Mouse (Mus musculus) activated CD4-positive, CD25-positive, alpha-beta regulatory T cell, adult 4 months (primary cell): ENCODE measurements around the gene Stpg3. TPM values are rescaled to one million over a fixed set of nuclear protein-coding genes. Genes with fewer than 3 reads are reported as not detected.
A peak's percentile ranks its signal among the peaks of the same experiment; 100 is the strongest.

ENCODE experiments used
- ATAC-seq: one replicate; pipeline ENCODE4 v1.8.0; 2017
- polyA plus RNA-seq, 2 experiments: library from polyadenylated mRNA; unstranded; fragments of 100-300 nt; shearing (Covaris generic); gene quantifications; one replicate each; pipeline ENCODE4 v1.2.1; 2017

Gene Stpg3
- polyA plus RNA-seq, 2 experiments from 2014 or later = not detected

DNA sequence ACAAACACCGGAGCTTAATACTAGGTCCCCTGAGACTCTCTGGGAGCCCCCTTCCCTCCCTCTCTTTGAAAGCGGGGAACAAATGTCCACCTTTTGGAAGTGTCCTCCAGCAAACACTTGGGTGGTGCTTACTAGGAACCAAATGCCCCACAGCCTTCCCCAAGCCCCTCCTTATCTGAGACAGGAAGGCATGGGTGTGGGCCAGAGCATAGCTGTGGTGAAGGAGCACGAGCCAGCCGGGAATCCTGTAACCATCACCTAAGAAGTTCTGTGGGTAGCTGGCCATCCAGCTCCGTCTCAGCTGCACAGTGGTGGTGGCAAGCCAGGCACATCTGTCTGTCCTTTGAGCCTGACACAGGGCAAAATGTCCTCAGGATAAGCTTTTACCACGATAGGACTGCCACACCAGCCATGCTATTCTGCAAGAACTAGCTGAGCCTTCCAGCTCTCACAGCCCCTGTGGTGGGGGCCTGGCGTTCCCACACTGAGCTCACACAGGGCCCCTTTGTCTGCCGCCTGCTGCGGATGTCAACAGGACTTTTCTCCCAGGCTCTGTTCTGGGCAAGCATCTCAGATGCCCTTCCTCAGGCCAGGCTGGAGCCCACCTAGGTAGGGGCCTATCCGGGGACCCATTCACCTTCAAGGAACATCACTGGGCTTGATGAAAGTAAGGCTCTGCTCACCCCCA is 36.0 kb downstream of the Stpg3 start:
- ATAC-seq = no peak

DNA sequence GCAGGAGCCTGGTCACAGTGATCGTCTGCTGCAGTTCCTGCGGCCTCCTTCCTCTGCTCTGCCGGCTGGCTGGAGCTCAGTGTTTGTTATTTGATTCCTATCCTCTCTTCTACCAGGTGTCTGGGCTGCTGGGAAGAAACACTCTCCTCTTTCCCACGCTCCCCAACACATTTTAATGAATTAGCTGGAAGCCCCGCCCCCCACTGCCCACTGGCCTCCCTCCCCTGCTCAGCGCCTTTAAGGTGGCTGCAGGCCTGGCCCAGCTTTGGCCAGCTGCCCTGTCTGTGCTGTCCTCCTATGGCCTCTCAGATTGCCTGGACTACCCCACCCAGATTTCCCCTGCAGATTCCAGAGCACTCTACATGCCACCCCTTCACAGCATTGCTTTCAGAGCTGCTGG is 36.8 kb downstream of the Stpg3 start:
- no peak for ATAC-seq

DNA sequence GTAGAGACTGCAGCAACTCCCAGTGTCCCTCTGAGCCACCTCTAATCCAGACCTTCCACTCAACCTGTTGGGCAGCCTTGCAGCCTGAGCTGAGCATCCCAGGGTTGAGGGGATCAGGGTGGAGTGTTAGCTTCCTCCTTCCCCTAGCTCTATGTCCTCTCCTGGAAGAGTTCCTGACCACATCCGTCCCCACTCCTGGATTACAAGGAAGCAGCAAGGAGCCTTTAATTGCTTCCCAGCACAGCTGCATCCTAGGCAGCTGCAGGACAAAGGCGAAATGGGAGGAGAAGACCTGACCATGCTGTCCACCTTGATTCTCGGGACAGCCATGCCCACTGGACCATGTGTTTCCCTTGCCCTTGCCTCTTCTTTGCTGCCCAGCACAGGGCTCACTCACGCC is 37.4 kb downstream of the Stpg3 start:
- ATAC-seq = no peak

DNA sequence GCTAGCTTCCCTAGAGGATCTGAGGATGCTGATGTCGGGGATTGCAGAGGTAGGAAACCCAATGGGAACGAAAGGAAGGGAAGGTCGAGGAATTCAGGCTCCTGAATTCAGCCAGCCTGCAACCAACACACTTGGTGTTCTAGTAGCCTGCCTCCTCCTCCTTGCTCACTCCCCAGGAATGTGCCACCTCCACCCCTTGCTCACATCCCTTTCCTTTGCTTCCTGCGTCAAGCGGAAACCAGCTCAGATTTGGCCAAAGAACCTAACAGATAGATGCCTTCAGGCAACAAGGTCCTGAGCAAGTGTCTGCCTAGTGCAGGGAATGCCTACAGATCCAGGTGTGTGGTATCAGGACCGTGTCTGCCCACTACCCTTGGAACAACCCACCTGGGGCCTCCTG is 37.9 kb downstream of the Stpg3 start:
- ATAC-seq = no peak

DNA sequence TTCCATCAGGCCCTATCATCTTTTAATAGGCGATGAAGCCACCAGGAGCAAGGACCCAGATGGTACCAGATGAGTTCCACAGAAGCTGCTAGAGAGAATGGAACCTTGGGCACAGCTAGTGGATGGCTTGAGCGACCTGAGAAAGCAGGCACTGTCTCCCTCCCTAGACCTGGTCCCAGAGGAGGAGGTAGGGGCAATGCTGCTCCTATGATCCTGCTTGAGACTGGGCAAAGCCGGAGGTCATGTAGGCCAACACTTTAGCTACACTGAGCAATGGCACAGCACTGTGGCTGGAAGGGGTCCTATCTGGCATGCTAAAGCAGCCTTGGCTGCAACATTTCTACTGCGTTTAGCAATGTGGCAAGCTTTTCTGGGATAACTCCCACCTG is 38.8 kb downstream of the Stpg3 start:
- no peak for ATAC-seq

DNA sequence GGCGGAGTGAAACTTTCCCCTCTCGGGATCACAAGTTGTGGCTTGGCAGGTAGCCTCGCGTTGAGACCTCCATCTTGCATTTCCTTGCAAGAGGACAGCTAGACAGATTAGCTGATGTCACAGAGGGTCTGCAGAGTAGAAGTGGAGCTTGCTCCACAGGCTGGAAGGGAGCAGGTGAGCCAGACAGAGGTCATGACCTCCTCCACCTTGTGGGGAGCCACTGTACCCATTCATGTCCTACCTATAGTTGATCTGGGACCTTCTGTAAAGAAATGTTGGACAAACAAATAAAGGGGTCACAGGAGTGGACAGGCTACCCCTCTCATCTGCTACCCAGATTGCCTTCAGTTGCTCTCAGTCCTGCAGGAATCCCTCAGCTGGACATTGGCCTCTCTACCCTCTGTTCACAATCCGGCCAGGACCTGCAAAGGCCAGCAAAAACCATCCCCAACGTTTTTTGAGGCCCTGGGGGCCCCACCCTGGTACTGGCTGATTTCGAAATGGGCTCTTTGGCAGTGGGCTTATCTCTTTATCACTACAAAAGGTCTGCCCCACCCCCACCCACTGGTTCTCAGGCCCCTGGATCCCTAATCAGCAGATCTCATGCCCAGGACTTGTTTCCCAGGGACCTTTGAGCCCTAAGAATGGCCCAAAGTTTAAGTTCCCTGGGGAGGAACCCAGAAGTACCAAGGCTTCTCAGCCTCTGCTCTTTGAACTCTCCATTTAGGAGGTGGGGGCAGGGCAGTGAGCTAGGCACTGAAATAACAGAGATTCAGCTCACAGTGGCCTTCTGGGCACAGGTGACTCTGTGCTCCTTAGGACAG is 39.4 kb downstream of the Stpg3 start:
- ATAC-seq = no peak

DNA sequence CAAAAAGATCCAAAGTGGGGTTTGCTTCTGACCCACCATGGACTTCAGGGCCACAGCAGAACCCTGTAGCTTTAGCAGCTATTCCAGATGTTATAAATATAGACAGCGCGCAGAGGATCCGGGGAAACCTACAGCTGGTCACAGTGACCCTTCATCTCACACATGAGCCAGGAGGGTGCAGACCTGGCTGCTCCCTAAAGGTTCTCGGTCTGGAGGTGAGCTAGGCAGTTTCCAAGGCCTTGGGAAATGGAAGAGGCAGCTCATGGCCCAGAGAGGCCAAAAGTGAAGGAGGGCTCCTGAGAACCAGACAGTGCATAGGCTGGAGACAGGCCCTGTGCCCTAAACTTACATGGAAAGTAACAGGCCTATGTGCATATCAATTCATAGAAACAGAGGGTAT is 40.6 kb downstream of the Stpg3 start:
- no peak for ATAC-seq

DNA sequence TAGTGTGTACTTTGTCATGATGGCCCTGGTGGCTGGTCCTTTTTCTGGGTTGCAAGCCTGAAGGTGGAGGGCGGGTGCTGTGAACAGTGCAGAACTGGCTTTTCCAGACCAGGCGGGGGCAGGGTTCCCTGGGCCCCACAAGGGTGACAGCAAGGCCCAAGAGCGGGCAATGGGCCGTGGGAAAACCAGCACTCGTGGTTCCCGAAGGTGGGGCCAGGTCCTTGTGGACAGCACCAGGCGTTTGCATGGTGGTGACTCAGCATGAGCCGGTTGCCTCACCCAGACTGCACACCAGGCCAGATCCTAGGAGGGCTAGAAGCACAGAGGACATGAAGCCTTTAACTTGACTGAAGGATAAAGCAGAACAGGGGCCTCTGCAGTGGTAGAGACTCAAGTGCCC is 41.8 kb downstream of the Stpg3 start:
- ATAC-seq = no peak

DNA sequence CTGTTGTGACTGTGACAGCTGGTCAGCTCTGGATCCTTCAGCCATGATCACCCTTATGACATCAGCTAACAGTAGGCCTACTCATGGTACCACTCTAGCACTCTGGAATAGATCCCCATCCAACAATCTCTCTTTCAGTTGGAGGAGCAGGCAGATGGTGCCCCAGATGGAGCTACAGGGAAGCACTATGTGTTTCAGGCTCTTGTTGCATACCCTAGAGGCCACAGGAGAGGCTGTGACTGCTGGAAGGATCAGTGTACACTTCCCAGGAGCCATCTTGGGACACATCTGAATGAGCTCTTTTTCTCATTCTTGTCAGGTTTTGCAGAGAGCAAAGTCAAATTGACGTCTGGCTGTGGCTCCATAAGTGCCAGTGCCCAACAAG is 42.7 kb downstream of the Stpg3 start:
- ATAC-seq = no peak

DNA sequence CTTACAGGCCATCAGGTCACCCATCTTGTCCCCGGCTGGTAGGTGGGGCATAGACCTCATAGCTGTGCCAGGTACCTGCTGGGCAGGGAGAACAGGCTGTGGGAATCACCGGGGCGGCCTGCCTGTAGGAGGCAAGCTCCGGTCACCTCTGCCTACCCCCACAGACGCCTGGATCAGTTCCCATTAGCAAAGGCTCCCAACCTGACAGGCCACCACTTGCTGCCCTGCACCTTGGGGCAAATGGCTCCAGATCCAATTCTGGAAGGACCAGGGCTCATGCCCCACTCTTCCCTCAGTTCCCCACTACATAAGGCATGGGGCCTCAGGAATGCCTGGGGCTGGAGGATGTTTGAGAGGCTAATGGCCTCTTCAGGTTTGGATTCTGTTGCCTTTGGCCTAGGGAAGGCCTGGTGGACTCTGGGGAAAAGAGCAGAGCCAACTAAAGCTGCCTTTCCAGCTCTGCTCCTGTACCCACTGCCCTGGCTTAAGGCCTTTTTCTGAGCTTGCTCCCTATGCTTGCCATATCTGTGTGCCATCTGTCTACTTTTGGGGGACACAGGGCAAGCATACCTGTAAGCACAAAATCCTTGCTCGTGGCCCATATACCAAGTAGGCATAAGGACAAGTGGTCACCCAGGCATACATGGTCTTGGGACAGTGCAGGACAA is 43.2 kb downstream of the Stpg3 start:
- ATAC-seq = no peak

DNA sequence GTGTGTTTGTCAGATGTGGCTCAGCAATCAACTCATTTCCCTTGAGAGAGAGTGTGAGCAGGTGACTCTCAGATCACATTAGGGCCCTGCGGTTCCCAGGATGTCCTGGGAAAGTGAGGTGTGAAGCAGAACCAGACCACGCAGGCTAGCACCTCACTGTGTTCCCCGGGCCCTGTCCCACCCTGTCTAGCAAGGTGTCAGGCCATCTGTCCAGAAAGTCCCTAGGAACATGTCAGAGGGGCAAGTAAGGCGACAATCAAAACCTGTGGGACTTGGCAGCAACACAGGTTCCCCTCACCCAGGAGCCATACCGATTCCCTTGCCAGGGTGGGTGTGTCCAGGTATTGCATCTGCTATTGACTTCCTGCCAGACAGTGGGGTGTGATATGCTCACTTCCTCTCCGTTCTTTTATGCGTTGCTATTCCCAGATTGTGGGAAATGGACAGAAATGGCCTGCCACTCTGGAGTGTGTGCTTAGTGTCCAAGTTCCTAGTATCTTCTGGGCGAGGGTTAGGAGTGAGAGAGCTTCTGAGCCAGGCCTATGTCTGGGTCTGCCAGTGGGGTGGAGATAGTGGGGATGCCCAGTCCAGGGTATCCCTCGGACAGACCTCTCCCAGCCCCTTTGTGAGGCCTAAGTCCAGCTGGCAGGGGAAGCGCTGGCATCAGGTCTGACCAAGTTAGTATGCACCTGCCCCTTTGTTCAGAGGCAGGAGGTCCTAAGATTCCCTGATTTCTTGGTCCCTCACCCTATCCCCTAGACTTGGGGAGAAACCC is 43.9 kb downstream of the Stpg3 start:
- peak; percentile 56 for ATAC-seq

DNA sequence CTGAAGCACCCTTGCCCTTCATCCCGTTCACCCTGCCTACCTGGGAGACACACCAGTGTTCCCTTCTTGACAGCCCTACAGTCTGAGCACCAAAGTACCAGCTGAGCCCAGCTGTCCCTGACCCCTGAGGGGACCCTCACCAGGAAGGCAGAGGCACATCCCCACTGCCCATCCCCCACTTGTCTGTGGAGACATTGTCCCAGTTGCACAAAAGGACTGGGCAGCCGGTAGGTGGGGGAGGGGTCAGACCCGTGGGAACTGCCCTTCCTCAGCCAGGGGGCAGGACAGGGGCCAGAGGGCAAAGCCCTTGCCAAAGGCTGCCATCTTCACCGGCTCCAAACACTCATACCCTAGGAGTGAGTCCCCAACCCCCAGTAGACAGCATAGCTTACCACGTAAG is 44.7 kb downstream of the Stpg3 start:
- no peak for ATAC-seq

DNA sequence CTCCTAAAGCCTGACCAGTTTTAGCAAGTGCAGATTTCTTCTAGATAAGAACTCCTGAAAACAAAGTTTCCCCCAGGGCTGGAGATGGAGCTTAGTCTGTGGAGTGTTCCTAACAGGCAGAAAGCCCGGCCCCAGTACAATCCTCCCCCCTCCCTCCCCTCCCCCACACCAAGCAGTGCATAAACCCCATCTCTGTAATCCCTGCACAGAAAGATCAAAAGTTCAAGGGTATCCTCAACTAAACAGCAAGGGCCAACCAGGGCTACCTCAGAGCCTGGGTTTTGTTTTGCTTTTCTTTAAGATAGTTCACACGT is 45.8 kb downstream of the Stpg3 start:
- ATAC-seq = no peak

DNA sequence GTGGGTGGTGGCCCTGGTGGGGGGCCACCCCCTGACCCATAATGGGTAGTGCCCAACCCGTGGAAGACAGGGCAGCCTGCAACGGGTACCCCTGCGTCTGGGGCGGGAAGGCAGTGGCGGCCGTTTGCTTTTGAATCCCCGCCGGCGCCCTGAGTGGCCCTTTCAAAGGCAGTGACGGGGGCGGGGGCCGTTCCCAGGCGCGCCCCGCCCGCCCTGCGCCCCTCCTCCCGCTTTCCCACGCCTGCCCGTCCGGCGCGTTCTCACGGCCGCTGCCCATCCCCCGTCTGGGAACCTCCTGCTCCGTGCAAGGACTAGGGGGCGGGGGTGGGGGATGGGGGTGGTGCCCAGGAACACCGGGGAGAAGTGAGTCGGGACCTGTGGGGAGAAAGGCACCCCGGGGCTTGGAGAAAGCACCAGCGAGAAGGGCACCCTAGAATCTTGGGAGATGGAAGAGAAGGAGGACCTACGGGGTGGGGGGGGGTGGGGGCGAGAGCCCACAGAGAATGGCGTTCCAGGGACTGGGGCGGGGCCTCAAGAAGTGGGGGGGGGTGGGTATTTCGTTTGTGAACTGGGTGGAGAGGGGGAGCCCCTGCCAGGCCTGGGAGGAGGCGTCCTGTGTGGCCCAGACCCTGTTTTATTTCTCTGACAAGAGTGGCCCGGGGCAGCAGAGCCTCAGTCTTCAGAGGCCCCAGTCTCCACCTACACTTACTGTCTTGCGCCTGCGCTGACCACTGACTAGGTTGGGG is 46.3 kb downstream of the Stpg3 start:
- ATAC-seq = no peak

DNA sequence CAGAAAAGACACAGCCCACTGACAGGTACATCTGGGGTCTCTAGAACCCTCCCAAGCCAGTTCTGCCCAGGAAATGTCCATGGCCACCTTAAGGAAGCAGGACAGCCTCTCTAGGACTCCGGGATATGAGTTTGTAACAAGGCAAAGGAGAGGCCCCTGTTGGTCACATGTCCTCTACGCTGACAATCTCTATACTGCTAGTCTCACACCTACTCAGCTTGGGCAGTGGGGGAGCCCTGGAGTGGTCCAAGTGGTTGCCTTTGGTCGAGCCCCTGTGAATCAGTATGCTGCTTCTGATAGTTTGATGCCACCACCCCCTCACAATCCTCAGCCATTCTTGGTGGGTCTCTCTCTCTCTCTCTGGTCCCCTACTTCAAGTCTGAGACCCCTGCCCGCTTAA is 47.0 kb downstream of the Stpg3 start:
- ATAC-seq = no peak

Other genes with a start within 250 kb of the Stpg3 start
- gene Mrpl41, start 239.5 kb downstream of the Stpg3 start, polyA plus RNA-seq = 100 to 1,000 TPM; 102 to 124 TPM
- 10 to 100 TPM; 49.3 to 51.3 TPM for gene Pnpla7, start 238.6 kb downstream of the Stpg3 start, polyA plus RNA-seq
- gene Nsmf, start 160.3 kb downstream of the Stpg3 start, polyA plus RNA-seq = 10 to 100 TPM; 11.1 to 11.2 TPM
- gene Entpd8, start 134.3 kb downstream of the Stpg3 start, polyA plus RNA-seq = not detected
- gene Noxa1, start 119.5 kb downstream of the Stpg3 start, polyA plus RNA-seq = 1 to 10 TPM; 1.6 to 1.9 TPM
- gene Nrarp, start 33.9 kb downstream of the Stpg3 start, polyA plus RNA-seq = 1 to 10 TPM in 1 of 2 experiments, under 1 TPM in 1; 0.61 to 1.2 TPM
- gene Tor4a, start 17.8 kb downstream of the Stpg3 start, polyA plus RNA-seq = 10 to 100 TPM; 51.4 to 89.5 TPM
- 10 to 100 TPM; 41.1 to 49.1 TPM for gene Nelfb, start 3.1 kb downstream of the Stpg3 start, polyA plus RNA-seq
- gene Fam166a, start 4.1 kb upstream of the Stpg3 start, polyA plus RNA-seq = not detected
- 100 to 1,000 TPM; 110 to 150 TPM for gene Tubb4b, start 10.1 kb upstream of the Stpg3 start, polyA plus RNA-seq
- gene Slc34a3, start 19.7 kb upstream of the Stpg3 start, polyA plus RNA-seq = not detected
- gene Rnf224, start 22.1 kb upstream of the Stpg3 start, polyA plus RNA-seq = not detected
- under 1 TPM in 1 of 2 experiments, not detected in 1; 0.58 TPM for gene Rnf208, start 27.6 kb upstream of the Stpg3 start, polyA plus RNA-seq
- gene Cysrt1, start 27.8 kb upstream of the Stpg3 start, polyA plus RNA-seq = not detected
- gene AL732309.1, start 32.2 kb upstream of the Stpg3 start, polyA plus RNA-seq = 1 to 10 TPM; 3.6 to 4.2 TPM
- gene Tmem203, start 40.8 kb upstream of the Stpg3 start, polyA plus RNA-seq = 10 to 100 TPM; 10.8 to 13.0 TPM
- 10 to 100 TPM in 1 of 2 experiments, 1 to 10 TPM in 1; 5.5 to 12.4 TPM for gene Tprn, start 48.0 kb upstream of the Stpg3 start, polyA plus RNA-seq
- gene Ssna1, start 57.8 kb upstream of the Stpg3 start, polyA plus RNA-seq = 100 to 1,000 TPM; 127 to 134 TPM
- 10 to 100 TPM; 24.8 to 39.3 TPM for gene Anapc2, start 57.8 kb upstream of the Stpg3 start, polyA plus RNA-seq
- gene Tmem210, start 73.5 kb upstream of the Stpg3 start, polyA plus RNA-seq = not detected
- not detected for gene Lrrc26, start 75.3 kb upstream of the Stpg3 start, polyA plus RNA-seq
- gene Grin1, start 104.5 kb upstream of the Stpg3 start, polyA plus RNA-seq = not detected
- gene Man1b1, start 117.7 kb upstream of the Stpg3 start, polyA plus RNA-seq = 10 to 100 TPM; 19.7 to 23.2 TPM
- gene Dpp7, start 141.7 kb upstream of the Stpg3 start, polyA plus RNA-seq = 10 to 100 TPM; 10.3 to 13.9 TPM
- 10 to 100 TPM; 13.3 to 15.0 TPM for gene Uap1l1, start 151.0 kb upstream of the Stpg3 start, polyA plus RNA-seq
- 1 to 10 TPM; 1.8 to 2.6 TPM for gene Sapcd2, start 157.7 kb upstream of the Stpg3 start, polyA plus RNA-seq
- gene Entpd2, start 181.2 kb upstream of the Stpg3 start, polyA plus RNA-seq = under 1 TPM in 1 of 2 experiments, not detected in 1; 0.17 TPM
- gene Npdc1, start 184.7 kb upstream of the Stpg3 start, polyA plus RNA-seq = 1 to 10 TPM; 1.2 to 1.7 TPM
- gene Fut7, start 208.6 kb upstream of the Stpg3 start, polyA plus RNA-seq = 10 to 100 TPM; 13.6 to 13.8 TPM
- gene Abca2, start 214.1 kb upstream of the Stpg3 start, polyA plus RNA-seq = 10 to 100 TPM; 32.8 to 41.4 TPM
- 1 to 10 TPM; 2.0 to 2.2 TPM for gene Clic3, start 242.2 kb upstream of the Stpg3 start, polyA plus RNA-seq
- gene Paxx, start 246.5 kb upstream of the Stpg3 start, polyA plus RNA-seq = 10 to 100 TPM; 72.8 to 74.8 TPM